Mouse (Mus musculus) liver, embryonic 12.5 days (tissue): ENCODE measurements around the gene Slc7a6os. TPM values are rescaled to one million over a fixed set of nuclear protein-coding genes. Genes with fewer than 3 reads are reported as not detected.

ENCODE experiments used
- ATAC-seq: fragments of 200-750 bp; cut with Nextera tagmentation; 2 replicates; pipeline ENCODE4 v1.8.0; 2017; ENCODE audit warnings: moderate number of reproducible peaks, mild to moderate bottlenecking, moderate library complexity
- H3K27ac ChIP-seq: fragments of 300-500 bp; sonication (generic); 2 replicates; pipeline ENCODE4 v1.5.1; 2016; ENCODE audit warnings: mild to moderate bottlenecking
- H3K27me3 ChIP-seq: fragments of 300-500 bp; sonication (generic); replicated peaks from 2 replicates; pipeline ENCODE4 v1.6.1; 2016; ENCODE audit warnings: mild to moderate bottlenecking, moderate library complexity
- H3K36me3 ChIP-seq: fragments of 300-500 bp; sonication (generic); 2 replicates; pipeline ENCODE4 v1.6.1; 2016; ENCODE audit warnings: mild to moderate bottlenecking, moderate library complexity
- H3K4me1 ChIP-seq: fragments of 300-500 bp; sonication (generic); 2 replicates; pipeline ENCODE4 v1.6.1; 2016
- H3K4me2 ChIP-seq: fragments of 300-500 bp; sonication (generic); 2 replicates; pipeline ENCODE4 v1.6.1; 2016; ENCODE audit warnings: mild to moderate bottlenecking, moderate library complexity
- H3K4me3 ChIP-seq: fragments of 300-500 bp; sonication (generic); 2 replicates; pipeline ENCODE4 v1.5.1; 2016; ENCODE audit warnings: mild to moderate bottlenecking, moderate library complexity
- H3K9ac ChIP-seq: fragments of 300-500 bp; sonication (generic); 2 replicates; pipeline ENCODE4 v1.6.1; 2016; ENCODE audit warnings: mild to moderate bottlenecking, moderate library complexity
- H3K9me3 ChIP-seq: fragments of 300-500 bp; sonication (generic); replicated peaks from 2 replicates; pipeline ENCODE4 v1.6.1; 2016; ENCODE audit warnings: mild to moderate bottlenecking, moderate library complexity
- WGBS: fragments of 180-500 bp; shearing (Covaris S2); methylation state at CpG from one replicate; pipeline ENCODE4 v1.1.7; 2016; ENCODE audit not compliant: insufficient replicate concordance; 5-methylcytosine and 5-hydroxymethylcytosine counted together
- polyA plus RNA-seq: library from polyadenylated mRNA; unstranded; fragments of >200 nt; fragmentation: Nextera tagmentation; extraction: Ambion mirVana; gene quantifications from 2 replicates; pipeline ENCODE4 v1.2.1, GENCODE M21; 2016

Slc7a6os gene
- polyA plus RNA-seq: 20.1 and 21.9 TPM in 2 replicates

- Histone ChIP-seq H3K4me1 (peaks cover 27% of the 10 kb centered on the region), H3K4me3 (peak within 1 kb of the TSS; percentile 72), H3K9ac (peak within 1 kb of the TSS; percentile 85), H3K27ac (peak within 1 kb of the TSS; percentile 85), H3K36me3 (peaks cover 62% of the 10 kb centered on the region), H3K4me2 (peak within 1 kb of the TSS; percentile 85), H3K9me3 (no peaks in the 10 kb centered on the region), H3K27me3 (no peaks in the 10 kb centered on the region)
- peak; percentile 96 for ATAC-seq
- 0% methylated on average over 52 of the region's 52 CpGs for WGBS
Measured at GRCm38 (mm10) chr8:106210821-106211345, at the start of gene Slc7a6os, which contains the start of gene Prmt7. TSS of gene Slc7a6os (minus strand) at chr8:106210935. TSS of gene Prmt7 (plus strand) at chr8:106210936.

GRCm38 (mm10) chr8:106259579-106260255, 49.0 kb upstream of the Slc7a6os start:
- peaks cover 5% of the 10 kb centered on the region; the same call in 1 of the 2 replicates for H3K4me1 ChIP-seq
- no peak overlapping the region for H3K4me3 ChIP-seq
- H3K9ac ChIP-seq: no peak overlapping the region
- no peaks in the 10 kb centered on the region for H3K27me3 ChIP-seq
- H3K9me3 ChIP-seq: no peaks in the 10 kb centered on the region
- WGBS: 77% methylated on average over 10 of the region's 10 CpGs
- H3K27ac ChIP-seq: no peak overlapping the region
- H3K36me3 ChIP-seq: peaks cover 30% of the 10 kb centered on the region; the same call in 1 of the 2 replicates
- H3K4me2 ChIP-seq: no peak overlapping the region
- no peak for ATAC-seq

- Histone ChIP-seq H3K4me3 (no peak overlapping the region), H3K9ac (no peak overlapping the region), H3K9me3 (no peaks in the 10 kb centered on the region), H3K27me3 (no peaks in the 10 kb centered on the region), H3K4me1 (peaks cover 5% of the 10 kb centered on the region; the same call in 1 of the 2 replicates), H3K36me3 (peaks cover 44% of the 10 kb centered on the region), H3K4me2 (no peak overlapping the region), H3K27ac (no peak overlapping the region)
- 41% methylated on average over 1 of the region's 1 CpGs for WGBS
- no peak for ATAC-seq
Measured at GRCm38 (mm10) chr8:106258169-106258568, 47.4 kb upstream of the Slc7a6os start.

DNA sequence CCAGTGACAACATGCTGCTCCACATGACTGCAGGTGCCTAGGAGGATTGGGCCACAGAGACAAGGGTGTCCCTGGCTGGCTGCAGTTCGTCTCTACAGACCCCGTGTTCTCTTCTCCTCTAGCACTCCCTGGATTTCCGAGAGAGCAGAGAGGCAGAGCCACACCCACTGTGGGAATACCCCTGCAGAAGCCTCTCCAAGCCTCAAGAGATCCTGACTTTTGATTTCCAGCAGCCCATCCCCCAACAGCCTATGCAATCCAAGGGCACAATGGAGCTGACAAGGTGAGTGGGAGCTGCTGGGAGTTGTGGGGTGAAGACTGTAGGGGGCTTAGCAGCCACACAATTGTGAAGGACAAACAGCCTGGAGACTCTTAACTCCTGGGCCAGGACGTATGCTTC, 39.5 kb upstream of the Slc7a6os start:
- Histone ChIP-seq H3K4me1 (no peaks in the 10 kb centered on the region), H3K27ac (no peak overlapping the region), H3K4me3 (no peak overlapping the region), H3K9ac (no peak overlapping the region), H3K9me3 (no peaks in the 10 kb centered on the region), H3K4me2 (no peak overlapping the region), H3K27me3 (no peaks in the 10 kb centered on the region), H3K36me3 (peaks cover 91% of the 10 kb centered on the region)
- 66% methylated on average over 4 of the region's 4 CpGs for WGBS
- ATAC-seq: no peak

GRCm38 (mm10) chr8:106237106-106237505, 26.4 kb upstream of the Slc7a6os start:
- no peak overlapping the region for H3K4me3 ChIP-seq
- no peak overlapping the region for H3K4me2 ChIP-seq
- WGBS: 87% methylated on average over 5 of the region's 5 CpGs
- peaks cover 93% of the 10 kb centered on the region for H3K36me3 ChIP-seq
- no peaks in the 10 kb centered on the region for H3K27me3 ChIP-seq
- H3K4me1 ChIP-seq: no peaks in the 10 kb centered on the region
- H3K27ac ChIP-seq: no peak overlapping the region
- no peaks in the 10 kb centered on the region for H3K9me3 ChIP-seq
- ATAC-seq: no peak
- H3K9ac ChIP-seq: no peak overlapping the region

GRCm38 (mm10) chr8:106234567-106235261, 24.0 kb upstream of the Slc7a6os start:
- no peak for ATAC-seq
- peaks cover 90% of the 10 kb centered on the region for H3K36me3 ChIP-seq

GRCm38 (mm10) chr8:106232751-106233150, 22.0 kb upstream of the Slc7a6os start:
- H3K36me3 ChIP-seq: peaks cover 89% of the 10 kb centered on the region
- 84% methylated on average over 3 of the region's 3 CpGs for WGBS
- no peak overlapping the region for H3K9ac ChIP-seq
- H3K27ac ChIP-seq: no peak overlapping the region
- H3K4me3 ChIP-seq: no peak overlapping the region
- ATAC-seq: no peak
- H3K9me3 ChIP-seq: no peaks in the 10 kb centered on the region
- H3K27me3 ChIP-seq: no peaks in the 10 kb centered on the region
- H3K4me1 ChIP-seq: no peaks in the 10 kb centered on the region
- H3K4me2 ChIP-seq: no peak overlapping the region

More at GRCm38 (mm10) chr8:106234567-106235261, 24.0 kb upstream of the Slc7a6os start:
- Histone ChIP-seq H3K27ac (no peak overlapping the region), H3K27me3 (no peaks in the 10 kb centered on the region), H3K4me2 (no peak overlapping the region), H3K4me1 (no peaks in the 10 kb centered on the region), H3K9ac (no peak overlapping the region), H3K4me3 (no peak overlapping the region), H3K9me3 (no peaks in the 10 kb centered on the region)
- 88% methylated on average over 17 of the region's 17 CpGs for WGBS

DNA sequence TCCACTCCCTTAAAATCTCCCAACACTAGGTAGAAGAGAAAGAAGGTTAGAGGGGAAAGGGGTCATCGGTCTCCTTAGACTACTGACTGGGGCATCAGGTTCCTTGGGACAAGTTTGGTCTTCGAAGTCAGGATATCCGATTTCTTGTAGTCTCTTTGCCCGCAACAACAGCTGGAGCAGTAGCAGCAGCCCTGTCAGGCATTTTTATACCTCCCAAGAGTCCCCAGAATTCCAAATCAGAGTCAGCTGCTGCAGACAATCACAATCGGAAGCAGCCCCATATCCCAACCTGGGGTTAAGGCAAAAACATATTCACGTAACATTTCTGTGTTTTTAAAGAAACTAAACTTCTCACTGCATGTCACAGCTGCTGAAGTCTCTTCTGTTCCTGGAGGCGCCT, 20.8 kb upstream of the Slc7a6os start:
- Histone ChIP-seq H3K4me1 (no peaks in the 10 kb centered on the region), H3K27me3 (no peaks in the 10 kb centered on the region), H3K4me3 (no peak overlapping the region), H3K4me2 (no peak overlapping the region), H3K9me3 (no peaks in the 10 kb centered on the region), H3K27ac (no peak overlapping the region), H3K36me3 (peaks cover 88% of the 10 kb centered on the region), H3K9ac (no peak overlapping the region)
- no peak for ATAC-seq
- 81% methylated on average over 7 of the region's 7 CpGs for WGBS

DNA sequence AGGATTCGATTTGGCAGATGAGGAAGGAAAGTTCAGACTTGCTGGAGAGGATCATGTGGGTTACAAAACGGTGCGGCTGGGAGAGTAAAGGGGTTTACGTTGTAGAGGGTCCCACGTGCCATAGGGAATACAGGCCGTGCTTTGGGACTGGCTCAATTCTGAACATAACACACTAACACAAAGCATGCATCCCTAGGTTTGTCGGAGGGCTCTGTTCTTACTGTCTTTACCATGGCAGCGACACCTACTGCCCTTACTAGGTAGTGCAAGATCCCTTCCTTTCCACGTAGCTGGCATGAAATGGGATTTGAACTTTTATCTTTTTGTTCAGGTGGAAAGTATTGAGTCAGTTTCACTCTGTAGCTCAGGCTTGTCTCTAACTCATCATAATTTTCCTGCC, 15.9 kb upstream of the Slc7a6os start:
- H3K4me3 ChIP-seq: no peak overlapping the region
- no peak overlapping the region for H3K27ac ChIP-seq
- ATAC-seq: no peak
- no peaks in the 10 kb centered on the region for H3K4me1 ChIP-seq
- WGBS: 48% methylated on average over 9 of the region's 9 CpGs
- no peaks in the 10 kb centered on the region for H3K9me3 ChIP-seq
- H3K27me3 ChIP-seq: no peaks in the 10 kb centered on the region
- no peak overlapping the region for H3K4me2 ChIP-seq
- H3K9ac ChIP-seq: no peak overlapping the region
- peaks cover 86% of the 10 kb centered on the region for H3K36me3 ChIP-seq

DNA sequence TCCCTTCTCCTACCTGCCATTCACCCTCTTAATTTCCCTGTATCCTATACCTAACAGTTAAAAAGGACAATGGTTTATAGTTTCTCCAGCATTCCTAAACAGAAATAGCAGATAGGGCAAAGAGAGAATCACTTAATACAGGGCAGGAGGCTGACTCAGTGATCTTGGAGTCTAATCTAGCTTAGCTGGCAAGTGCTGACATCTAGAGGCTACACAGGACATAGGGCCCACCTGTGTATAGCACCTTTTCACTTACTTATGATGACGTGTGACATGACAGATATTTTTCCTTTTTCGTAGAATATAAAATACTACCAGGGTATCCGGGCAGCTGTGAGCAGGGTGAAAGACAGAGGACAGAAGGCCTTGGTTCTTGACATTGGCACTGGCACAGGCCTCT, 8.9 kb upstream of the Slc7a6os start:
- Histone ChIP-seq H3K4me3 (no peak overlapping the region), H3K4me1 (0 out of 2 replicates have a peak, but pooled peaks cover 5% of the 10 kb centered on the region), H3K9me3 (no peaks in the 10 kb centered on the region), H3K4me2 (no peak overlapping the region), H3K9ac (no peak overlapping the region), H3K27ac (no peak overlapping the region), H3K27me3 (no peaks in the 10 kb centered on the region), H3K36me3 (peaks cover 95% of the 10 kb centered on the region)
- WGBS: 81% methylated on average over 3 of the region's 3 CpGs
- ATAC-seq: no peak

DNA sequence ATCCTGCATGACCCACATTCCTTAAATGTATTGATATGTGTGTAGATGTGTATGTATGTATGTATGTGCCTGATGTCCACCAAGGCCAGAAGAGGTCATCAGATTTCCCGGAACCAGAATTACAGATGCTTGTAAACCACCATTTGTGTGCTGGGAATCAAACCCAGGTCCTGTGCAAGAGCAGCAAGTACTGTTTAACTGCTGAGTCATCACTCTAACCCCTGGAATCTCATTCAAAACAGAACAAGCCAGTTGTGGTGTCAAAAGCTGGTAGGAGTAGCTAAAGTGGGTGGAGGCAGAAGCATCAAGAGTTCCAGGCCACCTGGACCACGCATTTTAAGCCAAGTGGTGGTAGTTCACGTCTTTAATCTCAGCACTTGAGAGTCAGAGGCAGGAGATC, 3.2 kb upstream of the Slc7a6os start:
- no peak overlapping the region for H3K9ac ChIP-seq
- H3K9me3 ChIP-seq: no peaks in the 10 kb centered on the region
- H3K27me3 ChIP-seq: no peaks in the 10 kb centered on the region
- H3K27ac ChIP-seq: no peak overlapping the region
- peaks cover 63% of the 10 kb centered on the region for H3K36me3 ChIP-seq
- no peak for ATAC-seq
- H3K4me3 ChIP-seq: no peak overlapping the region
- peaks cover 20% of the 10 kb centered on the region for H3K4me1 ChIP-seq
- no peak overlapping the region for H3K4me2 ChIP-seq
- 83% methylated on average over 3 of the region's 3 CpGs for WGBS

DNA sequence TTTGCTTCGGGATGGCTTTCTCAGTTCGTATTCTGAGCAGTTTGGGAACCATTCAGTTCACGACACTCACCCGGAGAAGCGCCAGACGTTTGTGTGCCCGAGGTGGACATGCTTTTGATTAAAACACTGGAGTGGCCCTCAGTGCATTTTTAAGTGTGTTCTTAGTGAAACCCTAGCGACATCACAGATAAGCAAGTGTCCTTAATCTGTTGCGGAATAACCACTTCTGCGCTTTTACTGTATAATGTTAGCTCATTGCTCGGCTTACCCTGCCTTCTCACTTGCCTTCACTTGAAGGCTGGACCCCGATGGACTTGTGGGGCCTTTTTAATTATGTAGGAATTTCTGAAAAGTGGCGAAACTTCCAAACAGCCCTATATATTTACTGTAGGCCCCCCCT, 686 bp upstream of the Slc7a6os start:
- Histone ChIP-seq H3K9me3 (no peaks in the 10 kb centered on the region), H3K4me3 (peak overlapping the region; percentile 72), H3K27me3 (no peaks in the 10 kb centered on the region), H3K9ac (peak overlapping the region; percentile 85), H3K4me1 (peaks cover 27% of the 10 kb centered on the region), H3K36me3 (peaks cover 63% of the 10 kb centered on the region), H3K4me2 (peak overlapping the region; percentile 85), H3K27ac (peak overlapping the region; percentile 85)
- ATAC-seq: no peak
- WGBS: 4% methylated on average over 13 of the region's 13 CpGs
